Mouse (Mus musculus) liver, postnatal 0 days (tissue): ENCODE results near the gene Kcnk7.

Experiments
- CTCF ChIP-seq: sonication (generic); IDR thresholded peaks from 2 replicates; pipeline ENCODE4 v1.5.1; 2016; ENCODE audit warnings: antibody characterized with exemption, low read depth
- EP300 ChIP-seq: IDR thresholded peaks from 2 replicates; pipeline ENCODE4 v1.6.1; 2016; ENCODE audit warnings: antibody characterized with exemption, low read depth, mild to moderate bottlenecking

GRCm38 (mm10) chr19:5711907-5712460 is 7.8 kb downstream of the Kcnk7 start:
- TF ChIP-seq CTCF (no peak), EP300 (no peak)
